Mouse (Mus musculus) MEL (cell line): ENCODE measurements at regions not wholly inside any gene's neighbourhood (a gene's known extent, or its start where the extent isn't known, plus 50 kb on each side); places are given as distances from the start of the nearest gene placed in this dataset.

Source experiments
- DNase-seq: peaks from one replicate; pipeline ENCODE4 v3.0.0; 2011; ENCODE audit warnings: low read depth, low spot score
- H3K27ac ChIP-seq: 2 replicates; pipeline ENCODE4 v1.5.1; 2012; ENCODE audit warnings: low read depth, mild to moderate bottlenecking, control low read depth, low read length, moderate library complexity; ENCODE audit not compliant: control insufficient read depth
- H3K27me3 ChIP-seq, 2 experiments: fragments of 150-350 bp in 1 of 2; sonication (generic) in 1 of 2; 2 replicates each; pipeline ENCODE4 v1.6.1; 2012; ENCODE audit warnings: low read length in 2 of 2, mild to moderate bottlenecking in 2 of 2, improper control_type of control experiment in 1 of 2, moderate library complexity in 1 of 2; ENCODE audit not compliant: insufficient read depth in 2 of 2, control insufficient read depth in 1 of 2
- H3K36me3 ChIP-seq, 2 experiments: 2 replicates each; pipeline ENCODE4 v1.6.1; 2012 to 2014; ENCODE audit warnings: low read length in 2 of 2, improper control_type of control experiment in 1 of 2, inconsistent platforms in 1 of 2, mild to moderate bottlenecking in 1 of 2; ENCODE audit not compliant: insufficient read depth in 2 of 2, control insufficient read depth in 1 of 2
- H3K4me1 ChIP-seq, 2 experiments: fragments of 150-350 bp in 1 of 2; sonication (generic) in 1 of 2; 2 replicates each; pipeline ENCODE4 v1.6.1; 2012; ENCODE audit warnings: low read length in 2 of 2, improper control_type of control experiment in 1 of 2, mild to moderate bottlenecking in 1 of 2; ENCODE audit not compliant: insufficient read depth in 2 of 2, control insufficient read depth in 1 of 2
- H3K4me3 ChIP-seq, 2 experiments: fragments of 150-350 bp in 1 of 2; sonication (generic) in 1 of 2; 2 replicates each; pipeline ENCODE4 v1.5.1; 2012; ENCODE audit warnings: low read depth in 2 of 2, low read length in 2 of 2, mild to moderate bottlenecking in 2 of 2, moderate library complexity in 2 of 2, control low read depth in 1 of 2, improper control_type of control experiment in 1 of 2; ENCODE audit not compliant: control insufficient read depth in 1 of 2, insufficient read depth in 1 of 2
- H3K79me2 ChIP-seq: 2 replicates; pipeline ENCODE4 v1.6.1; 2012; ENCODE audit warnings: mild to moderate bottlenecking, low read length, moderate library complexity; ENCODE audit not compliant: control insufficient read depth, poor library complexity, insufficient read depth
- H3K9ac ChIP-seq: 2 replicates; pipeline ENCODE4 v1.6.1; 2012; ENCODE audit warnings: low read depth, mild to moderate bottlenecking, control low read depth, low read length, moderate library complexity; ENCODE audit not compliant: control insufficient read depth, poor library complexity, severe bottlenecking
- H3K9me3 ChIP-seq: fragments of 150-350 bp; sonication (generic); replicated peaks from 2 replicates; pipeline ENCODE4 v1.6.1; 2012; ENCODE audit warnings: mild to moderate bottlenecking, low read length, improper control_type of control experiment, moderate library complexity; ENCODE audit not compliant: insufficient read depth
- CHD1 ChIP-seq: IDR thresholded peaks from 2 replicates; pipeline ENCODE4 v1.6.1; 2012; ENCODE audit warnings: low read depth, mild to moderate bottlenecking, inconsistent platforms, low read length, improper control_type of control experiment
- CHD2 ChIP-seq: IDR thresholded peaks from 2 replicates; pipeline ENCODE4 v1.6.1; 2011; ENCODE audit warnings: low read length, improper control_type of control experiment
- E2F4 ChIP-seq: IDR thresholded peaks from 2 replicates; pipeline ENCODE4 v1.6.1; 2011; ENCODE audit warnings: low read depth, low read length, improper control_type of control experiment, borderline replicate concordance
- EP300 ChIP-seq, 2 experiments: IDR thresholded peaks; 2 replicates each; pipeline ENCODE4 v1.6.1; 2011; ENCODE audit warnings: improper control_type of control experiment in 2 of 2, low read length in 2 of 2, low read depth in 1 of 2, mild to moderate bottlenecking in 1 of 2
- ETS1 ChIP-seq: IDR thresholded peaks from 2 replicates; pipeline ENCODE4 v1.6.1; 2012; ENCODE audit warnings: low read depth, mild to moderate bottlenecking, inconsistent platforms, low read length, improper control_type of control experiment, moderate library complexity
- GATA1 ChIP-seq: IDR thresholded peaks from 2 replicates; pipeline ENCODE4 v1.6.1; 2011; ENCODE audit warnings: low read depth, low read length, improper control_type of control experiment
- HCFC1 ChIP-seq: IDR thresholded peaks from 2 replicates; pipeline ENCODE4 v1.6.1; 2012; ENCODE audit warnings: low read depth, mild to moderate bottlenecking, inconsistent platforms, low read length, improper control_type of control experiment, moderate library complexity
- JUND ChIP-seq: IDR thresholded peaks from 2 replicates; pipeline ENCODE4 v1.6.1; 2011; ENCODE audit warnings: low read depth, mild to moderate bottlenecking, improper control_type of control experiment, low read length
- KAT2A ChIP-seq: conservative IDR thresholded peaks from 2 replicates; pipeline ENCODE4 v1.6.1; 2012; ENCODE audit warnings: low read depth, low read length, improper control_type of control experiment, inconsistent platforms
- MAFK ChIP-seq: IDR thresholded peaks from 2 replicates; pipeline ENCODE4 v1.6.1; 2011; ENCODE audit warnings: low read depth, mild to moderate bottlenecking, low read length, improper control_type of control experiment, borderline replicate concordance
- MAX ChIP-seq: IDR thresholded peaks from 2 replicates; pipeline ENCODE4 v1.6.1; 2011; ENCODE audit warnings: low read length, improper control_type of control experiment
- MAZ ChIP-seq: IDR thresholded peaks from 2 replicates; pipeline ENCODE4 v1.6.1; 2012; ENCODE audit warnings: low read depth, mild to moderate bottlenecking, inconsistent platforms, low read length, improper control_type of control experiment
- MEF2A ChIP-seq: IDR thresholded peaks from 2 replicates; pipeline ENCODE4 v1.6.1; 2014; ENCODE audit warnings: low read depth, mild to moderate bottlenecking, inconsistent platforms, low read length, improper control_type of control experiment; ENCODE audit not compliant: poor library complexity, insufficient replicate concordance, severe bottlenecking; ENCODE audit errors: extremely low read depth
- MYC ChIP-seq: IDR thresholded peaks from 2 replicates; pipeline ENCODE4 v1.6.1; 2011; ENCODE audit warnings: low read depth, mild to moderate bottlenecking, low read length, improper control_type of control experiment, moderate library complexity
- POLR2A ChIP-seq, 2 experiments: IDR thresholded peaks; 2 replicates each; pipeline ENCODE4 v1.6.1; 2011 to 2012; ENCODE audit warnings: low read length in 2 of 2, mild to moderate bottlenecking in 2 of 2, control low read depth in 1 of 2, improper control_type of control experiment in 1 of 2, low read depth in 1 of 2, moderate library complexity in 1 of 2; ENCODE audit not compliant: control insufficient read depth in 1 of 2, insufficient read depth in 1 of 2, poor library complexity in 1 of 2
- POLR2AphosphoS5 ChIP-seq: IDR thresholded peaks from 2 replicates; pipeline ENCODE4 v1.6.1; 2012; ENCODE audit warnings: low read depth, borderline replicate concordance, mild to moderate bottlenecking, inconsistent platforms, low read length, moderate library complexity, mixed read lengths
- RAD21 ChIP-seq: IDR thresholded peaks from 2 replicates; pipeline ENCODE4 v1.6.1; 2011; ENCODE audit warnings: mild to moderate bottlenecking, low read depth, low read length, improper control_type of control experiment
- RCOR1 ChIP-seq: IDR thresholded peaks from 2 replicates; pipeline ENCODE4 v1.6.1; 2012; ENCODE audit warnings: low read depth, mild to moderate bottlenecking, inconsistent platforms, low read length, improper control_type of control experiment
- SMC3 ChIP-seq: IDR thresholded peaks from 2 replicates; pipeline ENCODE4 v1.6.1; 2011; ENCODE audit warnings: low read depth, low read length, improper control_type of control experiment
- TAL1 ChIP-seq: IDR thresholded peaks from 2 replicates; pipeline ENCODE4 v1.6.1; 2012; ENCODE audit warnings: mild to moderate bottlenecking, inconsistent platforms, low read length, moderate library complexity, mixed read lengths
- TBP ChIP-seq: IDR thresholded peaks from 2 replicates; pipeline ENCODE4 v1.8.0; 2011; ENCODE audit warnings: low read depth, low read length, improper control_type of control experiment
- TCF12 ChIP-seq: IDR thresholded peaks from 2 replicates; pipeline ENCODE4 v1.6.1; 2014; ENCODE audit warnings: low read depth, mild to moderate bottlenecking, inconsistent platforms, low read length, improper control_type of control experiment, moderate library complexity
- USF1 ChIP-seq: IDR thresholded peaks from 2 replicates; pipeline ENCODE4 v1.6.1; 2014; ENCODE audit warnings: low read depth, mild to moderate bottlenecking, inconsistent platforms, low read length, improper control_type of control experiment, moderate library complexity
- USF2 ChIP-seq, 2 experiments: IDR thresholded peaks; 2 replicates each; pipeline ENCODE4 v1.6.1; 2011 to 2012; ENCODE audit warnings: improper control_type of control experiment in 2 of 2, low read length in 2 of 2, borderline replicate concordance in 1 of 2, inconsistent platforms in 1 of 2, low read depth in 1 of 2, mild to moderate bottlenecking in 1 of 2; ENCODE audit not compliant: insufficient read depth in 1 of 2
- ZMIZ1 ChIP-seq: IDR thresholded peaks from 2 replicates; pipeline ENCODE4 v1.6.1; 2012; ENCODE audit warnings: low read depth, mild to moderate bottlenecking, inconsistent platforms, low read length, improper control_type of control experiment, moderate library complexity
- ZNF384 ChIP-seq: IDR thresholded peaks from 2 replicates; pipeline ENCODE4 v1.6.1; 2012; ENCODE audit warnings: low read depth, mild to moderate bottlenecking, inconsistent platforms, low read length, improper control_type of control experiment

- Histone ChIP-seq H3K4me3 (no peak overlapping the region), H3K9ac (no peak overlapping the region), H3K27ac (no peak overlapping the region), H3K79me2 (no peaks in the 10 kb centered on the region), H3K4me1 (no peaks in the 10 kb centered on the region), H3K36me3 (no peaks in the 10 kb centered on the region), H3K27me3 (no peaks in the 10 kb centered on the region), H3K9me3 (no peaks in the 10 kb centered on the region)
- TF ChIP-seq USF1 = no peak
- TF ChIP-seq EP300 (IDR thresholded peaks at IDR 0.05; ENCODE audit: low read depth in 1 of 2, low read length in 2 of 2) = no peak
- no peak for TF ChIP-seq POLR2AphosphoS5
- TF ChIP-seq MAFK = no peak
- TF ChIP-seq TBP = no peak
- no peak for TF ChIP-seq RCOR1
- no peak for TF ChIP-seq CHD1
- no peak for DNase-seq
These were observed 266.4 kb downstream of the Irx2 start for GRCm38 (mm10) chr13:72894982-72895381.

- Histone ChIP-seq H3K9me3 (no peaks in the 10 kb centered on the region), H3K27me3 (no peaks in the 10 kb centered on the region)
- DNase-seq = peak; percentile 2
These were observed 274.0 kb downstream of the Irx2 start for GRCm38 (mm10) chr13:72902576-72902975.

DNA sequence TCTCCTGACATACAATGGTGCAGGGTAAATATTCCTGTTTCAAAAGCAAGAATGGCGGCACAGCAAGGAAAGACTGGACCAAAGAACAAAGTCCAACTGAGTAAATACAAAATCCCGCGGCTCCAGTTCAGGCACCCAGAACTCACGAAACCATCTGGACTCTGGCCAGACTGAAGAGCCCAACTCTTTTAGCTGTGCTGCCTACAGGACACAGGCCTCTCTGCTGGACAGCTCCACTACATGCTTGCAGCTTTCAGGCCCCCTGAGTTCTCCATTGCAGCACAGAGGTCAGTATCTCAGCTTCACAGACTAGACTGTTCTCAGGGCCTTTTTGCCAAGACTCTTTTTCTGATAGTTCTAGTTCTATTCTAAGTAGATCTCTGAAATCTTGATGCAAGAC lies 290.3 kb downstream of the Irx2 start:
- Histone ChIP-seq H3K36me3 (no peaks in the 10 kb centered on the region), H3K79me2 (no peaks in the 10 kb centered on the region), H3K27me3 (no peaks in the 10 kb centered on the region), H3K27ac (no peak overlapping the region), H3K4me3 (no peak overlapping the region), H3K9me3 (no peaks in the 10 kb centered on the region), H3K9ac (no peak overlapping the region)
- DNase-seq = no peak
- TF ChIP-seq TAL1 (no peak), POLR2AphosphoS5 (no peak), HCFC1 (no peak), SMC3 (no peak), KAT2A (no peak), TBP (no peak), CHD2 (no peak), ETS1 (no peak), GATA1 (no peak), RAD21 (no peak), MEF2A (no peak), TCF12 (no peak), POLR2A (IDR thresholded peaks at IDR 0.05; ENCODE audit: control insufficient read depth in 1 of 2, insufficient read depth in 1 of 2, low read depth in 1 of 2, low read length in 2 of 2, poor library complexity in 1 of 2) (no peak)
- TF ChIP-seq, all 39 proteins: peak for 0
- H3K4me1 ChIP-seq = no peaks in the 10 kb centered on the region

More at GRCm38 (mm10) chr13:72902576-72902975, 274.0 kb downstream of the Irx2 start:
- Histone ChIP-seq H3K4me1 (no peaks in the 10 kb centered on the region), H3K79me2 (no peaks in the 10 kb centered on the region), H3K9ac (no peak overlapping the region), H3K4me3 (no peak overlapping the region), H3K27ac (no peak overlapping the region), H3K36me3 (no peaks in the 10 kb centered on the region)
- TF ChIP-seq MEF2A (no peak), MAFK (no peak), MAX (no peak), GATA1 (no peak), MAZ (no peak), CHD1 (no peak), RAD21 (no peak), ZMIZ1 (no peak), USF2 (IDR thresholded peaks at IDR 0.05; ENCODE audit: borderline replicate concordance in 1 of 2, insufficient read depth in 1 of 2, low read depth in 1 of 2, low read length in 2 of 2) (no peak), CHD2 (no peak), JUND (no peak), TBP (no peak), MYC (no peak), E2F4 (no peak), ZNF384 (no peak)
